Mouse (Mus musculus) midbrain, embryonic 11.5 days (tissue): ENCODE results near the gene Fbxo36. TPM values are rescaled to one million over a fixed set of nuclear protein-coding genes. Genes with fewer than 3 reads are reported as not detected.

Experiments
- ATAC-seq: fragments of 200-750 bp; cut with Nextera tagmentation; 2 replicates; pipeline ENCODE4 v1.8.0; 2017; ENCODE audit warnings: moderate TSS enrichment, moderate library complexity; ENCODE audit not compliant: low FRiP score
- DNase-seq: peaks from one replicate; pipeline ENCODE4 v3.0.0; 2015; ENCODE audit warnings: low spot score; ENCODE audit errors: missing footprints
- H3K27ac ChIP-seq: fragments of 300-500 bp; sonication (generic); 2 replicates; pipeline ENCODE4 v1.5.1; 2014; ENCODE audit warnings: low read depth, low read length
- H3K27me3 ChIP-seq: fragments of 300-500 bp; sonication (generic); 2 replicates; pipeline ENCODE4 v1.6.1; 2014; ENCODE audit warnings: mild to moderate bottlenecking, low read length, moderate library complexity, mixed read lengths; ENCODE audit not compliant: control insufficient read depth, insufficient read depth
- H3K36me3 ChIP-seq: fragments of 300-500 bp; sonication (generic); 2 replicates; pipeline ENCODE4 v1.6.1; 2014; ENCODE audit warnings: mild to moderate bottlenecking, low read length, moderate library complexity, mixed read lengths; ENCODE audit not compliant: control insufficient read depth, insufficient read depth
- H3K4me1 ChIP-seq: fragments of 300-500 bp; sonication (generic); 2 replicates; pipeline ENCODE4 v1.6.1; 2014; ENCODE audit warnings: low read length; ENCODE audit not compliant: control insufficient read depth, insufficient read depth
- H3K4me2 ChIP-seq: fragments of 300-500 bp; sonication (generic); 2 replicates; pipeline ENCODE4 v1.6.1; 2014; ENCODE audit warnings: mild to moderate bottlenecking, moderate library complexity
- H3K4me3 ChIP-seq: fragments of 300-500 bp; sonication (generic); 2 replicates; pipeline ENCODE4 v1.5.1; 2014; ENCODE audit warnings: low read depth, low read length
- H3K9ac ChIP-seq: fragments of 300-500 bp; sonication (generic); 2 replicates; pipeline ENCODE4 v1.6.1; 2014; ENCODE audit warnings: low read length
- H3K9me3 ChIP-seq: fragments of 300-500 bp; sonication (generic); 2 replicates; pipeline ENCODE4 v1.6.1; 2016; ENCODE audit warnings: low read length; ENCODE audit not compliant: control insufficient read depth
- WGBS: fragments of 180-500 bp; shearing (Covaris S2); extraction: QIAGEN DNeasy Blood & Tissue Kit; methylation state at CpG from one replicate; pipeline ENCODE4 v1.1.7; 2014; 5-methylcytosine and 5-hydroxymethylcytosine counted together
- polyA plus RNA-seq: library from polyadenylated mRNA; unstranded; fragments of >200 nt; fragmentation: Nextera tagmentation; extraction: Ambion mirVana; gene quantifications from 2 replicates; pipeline ENCODE4 v1.2.1, GENCODE M21; 2014

Fbxo36 gene
- polyA plus RNA-seq, 1 experiment from 2014 or later = 10.7 TPM

DNA sequence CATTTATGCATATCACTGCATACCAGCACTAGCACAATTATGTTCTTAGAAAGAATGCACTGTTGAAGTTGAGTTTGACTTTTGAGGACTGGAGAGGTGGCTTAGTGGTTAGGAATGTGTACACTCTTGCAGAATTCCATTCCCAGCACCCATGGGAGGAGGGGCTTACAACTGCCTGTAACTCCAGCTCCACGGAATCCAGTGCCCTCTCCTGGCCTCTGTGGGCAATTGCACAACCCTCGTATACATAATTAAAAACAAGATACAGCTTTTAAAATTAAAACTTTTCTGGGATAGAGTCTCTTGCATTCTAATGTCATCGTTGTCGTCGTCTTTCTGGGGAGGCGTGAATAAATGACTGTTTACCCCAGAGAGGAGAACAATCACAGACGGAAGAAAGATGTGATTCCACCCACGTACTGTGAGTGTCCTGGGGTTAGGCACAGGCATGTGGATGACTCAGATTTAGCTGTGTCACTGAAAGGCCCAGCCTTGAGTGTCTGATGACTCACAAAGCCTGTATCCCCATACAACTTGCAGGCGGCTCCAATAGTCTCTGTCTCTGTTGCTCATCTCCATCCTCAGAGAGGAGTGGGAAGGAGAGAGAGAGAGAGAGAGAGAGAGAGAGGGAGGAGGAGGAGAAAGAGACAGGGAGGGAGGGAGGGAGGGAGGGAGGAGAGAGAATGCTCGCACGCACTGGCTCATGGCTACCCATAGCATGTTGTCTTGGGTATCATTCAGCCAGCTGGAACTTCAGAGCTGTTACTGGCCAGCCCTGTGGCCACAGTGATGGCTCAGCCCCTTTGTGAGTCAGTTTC lies 41.8 kb downstream of the Fbxo36 start:
- Histone ChIP-seq H3K4me1 (no peaks in the 10 kb centered on the region), H3K4me2 (no peak overlapping the region), H3K9ac (no peak overlapping the region), H3K27me3 (no peaks in the 10 kb centered on the region), H3K27ac (no peak overlapping the region), H3K36me3 (no peaks in the 10 kb centered on the region), H3K9me3 (no peaks in the 10 kb centered on the region), H3K4me3 (no peak overlapping the region)
- 64% methylated on average over 11 of the region's 11 CpGs for WGBS
- no peak for DNase-seq
- ATAC-seq = peak; percentile 27; the same call in 1 of the 2 replicates

DNA sequence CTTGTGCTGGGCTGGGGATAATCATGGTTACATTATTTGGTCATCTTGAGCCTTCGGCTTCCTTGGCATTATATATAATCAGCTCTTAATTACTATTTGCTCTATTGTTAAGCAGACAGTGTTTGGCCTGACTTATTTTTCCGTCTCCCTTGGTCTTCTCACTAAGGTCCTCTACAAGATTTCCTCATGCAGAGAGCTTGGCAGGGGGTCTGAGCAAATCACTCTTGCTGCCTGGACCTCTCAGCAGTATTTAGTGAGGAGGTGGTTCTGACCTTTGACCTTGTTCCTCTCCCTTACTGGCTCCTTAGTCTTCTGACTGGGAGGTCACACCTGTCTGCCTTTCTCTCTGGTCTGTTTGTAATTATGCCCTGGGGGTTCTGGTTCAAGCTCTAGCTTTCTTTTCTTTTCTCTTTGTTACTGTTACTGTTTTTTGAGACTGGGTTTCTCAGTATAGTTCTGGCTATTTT lies 42.5 kb downstream of the Fbxo36 start:
- Histone ChIP-seq H3K9me3 (no peaks in the 10 kb centered on the region), H3K4me1 (no peaks in the 10 kb centered on the region), H3K36me3 (no peaks in the 10 kb centered on the region), H3K27ac (no peak overlapping the region), H3K4me2 (no peak overlapping the region), H3K27me3 (no peaks in the 10 kb centered on the region), H3K4me3 (no peak overlapping the region), H3K9ac (no peak overlapping the region)
- no peak for ATAC-seq
- 33% methylated on average over 2 of the region's 2 CpGs for WGBS
- no peak for DNase-seq

GRCm38 (mm10) chr1:84882937-84883336 lies 43.3 kb downstream of the Fbxo36 start:
- ATAC-seq (no peak), DNase-seq (no peak)
- Histone ChIP-seq H3K4me2 (no peak overlapping the region), H3K9ac (no peak overlapping the region), H3K27me3 (no peaks in the 10 kb centered on the region), H3K4me3 (no peak overlapping the region), H3K4me1 (no peaks in the 10 kb centered on the region), H3K27ac (no peak overlapping the region), H3K36me3 (no peaks in the 10 kb centered on the region), H3K9me3 (no peaks in the 10 kb centered on the region)
- 89% methylated on average over 4 of the region's 4 CpGs for WGBS

DNA sequence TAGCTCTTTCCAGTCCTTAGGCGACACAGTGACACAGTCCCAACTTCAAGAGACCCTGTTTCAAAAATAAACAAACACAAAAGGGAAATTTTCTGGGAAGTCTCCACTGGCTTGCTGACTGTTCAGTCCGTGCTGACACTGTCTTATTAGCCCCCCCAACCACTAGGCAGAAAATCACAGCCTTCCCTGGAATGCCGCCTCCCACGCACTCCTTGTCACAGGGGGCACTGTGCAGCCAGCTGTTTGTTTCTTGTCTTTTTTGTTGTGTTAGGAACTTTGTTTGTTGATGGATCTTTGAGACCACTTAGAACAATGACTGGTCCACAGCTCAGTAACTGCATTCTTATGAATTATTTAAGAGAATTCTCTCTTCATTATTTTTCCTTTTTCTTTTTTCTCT lies 44.2 kb downstream of the Fbxo36 start:
- no peaks in the 10 kb centered on the region for H3K27me3 ChIP-seq
- peaks cover under 1% of the 10 kb centered on the region for H3K4me1 ChIP-seq
- ATAC-seq = no peak

DNA sequence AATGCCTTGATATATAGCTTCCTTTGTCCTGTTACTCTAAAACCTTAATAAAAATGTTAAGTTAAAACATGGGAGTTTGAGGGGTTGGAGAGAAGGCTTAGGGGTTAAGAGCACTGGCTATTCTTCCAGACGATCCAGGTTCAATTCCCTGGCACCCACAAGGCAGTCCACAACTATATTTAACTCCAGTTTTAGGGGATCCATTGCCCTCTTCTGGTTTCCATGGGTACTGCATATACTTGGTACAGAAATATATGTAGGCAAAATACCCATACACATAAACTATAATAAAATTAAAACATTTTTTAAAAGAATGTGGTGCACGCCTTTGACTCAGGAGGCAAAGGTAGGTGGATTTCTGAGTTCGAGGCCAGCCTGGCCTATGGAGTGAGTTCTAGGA lies 45.5 kb downstream of the Fbxo36 start:
- WGBS = 84% methylated on average over 3 of the region's 3 CpGs
- Histone ChIP-seq H3K4me3 (no peak overlapping the region), H3K36me3 (no peaks in the 10 kb centered on the region), H3K9me3 (no peaks in the 10 kb centered on the region), H3K9ac (no peak overlapping the region), H3K4me2 (no peak overlapping the region), H3K27me3 (no peaks in the 10 kb centered on the region), H3K27ac (no peak overlapping the region), H3K4me1 (peaks cover 10% of the 10 kb centered on the region)
- peak; percentile 83 for DNase-seq
- ATAC-seq = no peak

More for the DNA sequence above, 44.2 kb downstream of the Fbxo36 start:
- peak; percentile 8 for DNase-seq
- 77% methylated on average over 4 of the region's 4 CpGs for WGBS
- no peak overlapping the region for H3K4me2 ChIP-seq
- no peaks in the 10 kb centered on the region for H3K36me3 ChIP-seq
- H3K9ac ChIP-seq = no peak overlapping the region
- H3K9me3 ChIP-seq = no peaks in the 10 kb centered on the region
- no peak overlapping the region for H3K27ac ChIP-seq
- H3K4me3 ChIP-seq = no peak overlapping the region

- no peak overlapping the region for H3K27ac ChIP-seq
- no peak overlapping the region for H3K4me2 ChIP-seq
- H3K9ac ChIP-seq = no peak overlapping the region
- ATAC-seq (no peak), DNase-seq (peak; percentile 85)
- H3K9me3 ChIP-seq = no peaks in the 10 kb centered on the region
- H3K27me3 ChIP-seq = no peaks in the 10 kb centered on the region
- no peak overlapping the region for H3K4me3 ChIP-seq
- no peaks in the 10 kb centered on the region for H3K36me3 ChIP-seq
- 89% methylated on average over 6 of the region's 6 CpGs for WGBS
- H3K4me1 ChIP-seq = peaks cover 12% of the 10 kb centered on the region
Observed at GRCm38 (mm10) chr1:84885921-84886320, 46.3 kb downstream of the Fbxo36 start.

- Histone ChIP-seq H3K27me3 (no peaks in the 10 kb centered on the region), H3K4me3 (no peak overlapping the region), H3K4me2 (peak overlapping the region; percentile 23; the same call in 1 of the 2 replicates), H3K27ac (peak overlapping the region; percentile 89), H3K9me3 (no peaks in the 10 kb centered on the region), H3K36me3 (no peaks in the 10 kb centered on the region), H3K4me1 (peaks cover 12% of the 10 kb centered on the region), H3K9ac (peak overlapping the region; percentile 41; the same call in 1 of the 2 replicates)
- ATAC-seq (peak; percentile 76), DNase-seq (peak; percentile 86)
- WGBS = 33% methylated on average over 8 of the region's 8 CpGs
Observed at GRCm38 (mm10) chr1:84889330-84890004, 49.8 kb downstream of the Fbxo36 start.

DNA sequence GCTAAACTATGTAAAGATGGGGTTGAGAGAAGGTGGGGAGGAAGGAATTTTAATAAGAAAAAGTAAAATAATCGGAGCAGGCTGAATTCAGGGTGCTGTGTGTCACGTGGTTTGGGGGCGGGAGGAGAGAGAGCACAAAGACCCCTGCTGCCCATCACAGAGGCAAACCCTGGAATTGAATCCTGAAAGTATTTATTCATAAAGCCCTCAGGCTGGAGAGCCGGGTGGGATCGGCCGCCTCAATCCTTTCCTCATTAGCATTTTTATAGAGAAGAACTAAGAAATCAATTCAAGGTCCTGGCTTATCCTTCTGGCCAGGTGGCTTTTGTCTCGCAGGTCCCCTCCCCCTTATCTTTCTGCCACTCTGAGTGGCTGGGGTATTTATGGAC lies 50.4 kb downstream of the Fbxo36 start:
- no peaks in the 10 kb centered on the region for H3K36me3 ChIP-seq
- peaks cover 12% of the 10 kb centered on the region for H3K4me1 ChIP-seq
- ATAC-seq = peak; percentile 94
- H3K9me3 ChIP-seq = no peaks in the 10 kb centered on the region
- no peak overlapping the region for H3K4me3 ChIP-seq
- DNase-seq = peak; percentile 95
- peak overlapping the region; percentile 89 for H3K27ac ChIP-seq
- no peak overlapping the region for H3K9ac ChIP-seq
- H3K27me3 ChIP-seq = no peaks in the 10 kb centered on the region
- WGBS = 7% methylated on average over 7 of the region's 7 CpGs
- peak overlapping the region; percentile 23; the same call in 1 of the 2 replicates for H3K4me2 ChIP-seq

DNA sequence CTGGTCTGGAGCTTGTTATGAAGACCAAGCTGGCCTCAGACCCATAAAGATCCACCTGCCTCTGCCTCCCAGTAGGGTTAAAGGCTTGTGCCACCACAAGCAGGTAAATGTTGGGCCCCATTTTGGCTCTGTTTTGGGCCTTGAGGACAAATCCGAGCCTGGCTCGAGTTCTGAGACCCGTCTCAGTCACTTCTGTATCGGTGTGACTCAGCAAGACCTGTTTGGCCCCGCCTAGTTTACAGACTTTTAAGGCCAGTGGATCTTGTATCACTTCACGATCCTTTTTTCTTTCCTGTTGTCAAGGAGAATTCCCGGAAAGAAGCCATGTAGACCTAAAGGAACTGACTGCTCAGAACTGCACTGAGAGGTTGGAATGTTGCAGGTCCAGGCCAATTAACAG lies 50.9 kb downstream of the Fbxo36 start:
- Histone ChIP-seq H3K4me2 (no peak overlapping the region), H3K27ac (peak overlapping the region; percentile 68), H3K4me3 (no peak overlapping the region), H3K4me1 (peaks cover 12% of the 10 kb centered on the region), H3K27me3 (no peaks in the 10 kb centered on the region), H3K36me3 (no peaks in the 10 kb centered on the region), H3K9ac (no peak overlapping the region), H3K9me3 (no peaks in the 10 kb centered on the region)
- DNase-seq (peak; percentile 88), ATAC-seq (peak; percentile 43; the same call in 1 of the 2 replicates)
- 62% methylated on average over 7 of the region's 7 CpGs for WGBS
